Mouse (Mus musculus) G1E (cell line): Measurements from ENCODE around the gene Tpk1. TPM values are rescaled to one million over a fixed set of nuclear protein-coding genes. Genes with fewer than 3 reads are reported as not detected.

Experiments
- ATAC-seq: 2 replicates; pipeline ENCODE4 v1.8.0; 2016; ENCODE audit warnings: mild to moderate bottlenecking; ENCODE audit not compliant: insufficient number of reproducible peaks, poor library complexity, low FRiP score, severe bottlenecking; ENCODE audit errors: extremely low read depth
- DNase-seq: peaks from one replicate; pipeline ENCODE4 v3.0.0; 2012; ENCODE audit warnings: low spot score
- H3K27me3 ChIP-seq: 2 replicates; pipeline ENCODE4 v1.6.1; 2012; ENCODE audit warnings: mild to moderate bottlenecking, low read length, inconsistent platforms; ENCODE audit not compliant: insufficient read depth
- H3K36me3 ChIP-seq: replicated peaks from 2 replicates; pipeline ENCODE3; 2012; ENCODE audit warnings: mild to moderate bottlenecking, inconsistent platforms
- H3K4me1 ChIP-seq: 2 replicates; pipeline ENCODE4 v1.6.1; 2012; ENCODE audit warnings: low read depth, low read length, inconsistent platforms, mixed read lengths; ENCODE audit not compliant: insufficient read depth
- H3K4me3 ChIP-seq: 2 replicates; pipeline ENCODE4 v1.5.1; 2012; ENCODE audit warnings: low read depth, mild to moderate bottlenecking, inconsistent platforms, low read length, moderate library complexity, mixed read lengths
- H3K9me3 ChIP-seq: replicated peaks from 2 replicates; pipeline ENCODE4 v1.6.1; 2012; ENCODE audit warnings: inconsistent platforms
- CTCF ChIP-seq: IDR thresholded peaks from 2 replicates; pipeline ENCODE4 v1.5.1; 2012; ENCODE audit warnings: low read depth, low read length, inconsistent platforms, mixed read lengths
- GATA1 ChIP-seq: IDR thresholded peaks from 2 replicates; pipeline ENCODE4 v1.6.1; 2012; ENCODE audit warnings: borderline replicate concordance, low read length, inconsistent platforms, mixed read lengths
- GATA2 ChIP-seq: IDR thresholded peaks from 2 replicates; pipeline ENCODE4 v1.6.1; 2012; ENCODE audit warnings: low read depth, low read length, inconsistent platforms, borderline replicate concordance
- POLR2AphosphoS5 ChIP-seq: IDR thresholded peaks from 2 replicates; pipeline ENCODE4 v1.6.1; 2012; ENCODE audit warnings: low read depth, low read length, inconsistent platforms; ENCODE audit not compliant: insufficient replicate concordance
- TAL1 ChIP-seq: conservative IDR thresholded peaks from 2 replicates; pipeline ENCODE4 v1.6.1; 2012; ENCODE audit warnings: low read depth, low read length, inconsistent platforms, mixed read lengths
- polyA plus RNA-seq: library from polyadenylated mRNA; stranded (reverse); fragments of >175 nt; gene quantifications from 2 replicates; pipeline ENCODE4 v1.2.3, GENCODE M21; 2012
- total RNA-seq, 2 experiments: library from RNA; stranded (forward) in 1 of 2; stranded (reverse) in 1 of 2; fragments of 200-1000 nt in 1 of 2; fragments of >200 nt in 1 of 2; fragmentation: Nextera tagmentation in 1 of 2; gene quantifications; 2 replicates each; pipeline ENCODE4 v1.2.3; 2014 to 2017

Gene Tpk1
- total and polyA plus RNA-seq, 3 experiments, result 2.0 to 27.5 (median 10.9) TPM

GRCm38 (mm10) chr6:43486691-43487090, 179.4 kb downstream of the Tpk1 start:
- Histone ChIP-seq H3K4me3 (no peak overlapping the region), H3K9me3 (no peaks in the 10 kb centered on the region), H3K4me1 (no peaks in the 10 kb centered on the region), H3K36me3 (no peaks in the 10 kb centered on the region), H3K27me3 (no peaks in the 10 kb centered on the region)
- no peak for DNase-seq
- ATAC-seq, result no peak
- TF ChIP-seq GATA2, result no peak
- TF ChIP-seq GATA1, result no peak
- no peak for TF ChIP-seq TAL1

- no peak for ATAC-seq
Measured at GRCm38 (mm10) chr6:43480687-43481086, 185.4 kb downstream of the Tpk1 start.

GRCm38 (mm10) chr6:43478810-43479209, 187.3 kb downstream of the Tpk1 start:
- Histone ChIP-seq H3K4me1 (no peaks in the 10 kb centered on the region), H3K27me3 (no peaks in the 10 kb centered on the region), H3K36me3 (no peaks in the 10 kb centered on the region), H3K4me3 (no peak overlapping the region), H3K9me3 (no peaks in the 10 kb centered on the region)
- TF ChIP-seq GATA2, result no peak
- no peak for TF ChIP-seq TAL1
- TF ChIP-seq GATA1, result no peak
- no peak for TF ChIP-seq POLR2AphosphoS5
- TF ChIP-seq CTCF, result no peak
- DNase-seq (no peak), ATAC-seq (no peak)

More at GRCm38 (mm10) chr6:43480687-43481086, 185.4 kb downstream of the Tpk1 start:
- H3K4me3 ChIP-seq, result no peak overlapping the region
- no peak for DNase-seq
- no peaks in the 10 kb centered on the region for H3K4me1 ChIP-seq
- no peaks in the 10 kb centered on the region for H3K36me3 ChIP-seq
- H3K9me3 ChIP-seq, result no peaks in the 10 kb centered on the region
- no peaks in the 10 kb centered on the region for H3K27me3 ChIP-seq
- no peak for TF ChIP-seq CTCF
- no peak for TF ChIP-seq GATA2

- DNase-seq, result no peak
- no peaks in the 10 kb centered on the region for H3K4me1 ChIP-seq
- no peak overlapping the region for H3K4me3 ChIP-seq
- H3K9me3 ChIP-seq, result no peaks in the 10 kb centered on the region
- H3K27me3 ChIP-seq, result no peaks in the 10 kb centered on the region
- no peaks in the 10 kb centered on the region for H3K36me3 ChIP-seq
- ATAC-seq, result no peak
- no peak for TF ChIP-seq TAL1
- TF ChIP-seq CTCF, result no peak
- no peak for TF ChIP-seq GATA1
- no peak for TF ChIP-seq POLR2AphosphoS5
- TF ChIP-seq GATA2, result no peak
Measured at GRCm38 (mm10) chr6:43476406-43476805, 189.7 kb downstream of the Tpk1 start.

- Histone ChIP-seq H3K27me3 (no peaks in the 10 kb centered on the region), H3K4me3 (no peak overlapping the region), H3K36me3 (no peaks in the 10 kb centered on the region), H3K9me3 (no peaks in the 10 kb centered on the region), H3K4me1 (no peaks in the 10 kb centered on the region)
- DNase-seq, result no peak
- TF ChIP-seq CTCF (no peak), POLR2AphosphoS5 (no peak), GATA1 (no peak), TAL1 (no peak), GATA2 (no peak)
- no peak for ATAC-seq
Measured at GRCm38 (mm10) chr6:43475921-43476320, 190.2 kb downstream of the Tpk1 start.

GRCm38 (mm10) chr6:43471556-43471955, 194.5 kb downstream of the Tpk1 start:
- DNase-seq, result no peak
- Histone ChIP-seq H3K36me3 (peaks cover 6% of the 10 kb centered on the region), H3K4me3 (no peak overlapping the region), H3K27me3 (no peaks in the 10 kb centered on the region), H3K9me3 (no peaks in the 10 kb centered on the region), H3K4me1 (no peaks in the 10 kb centered on the region)
- ATAC-seq, result no peak
- no peak for TF ChIP-seq POLR2AphosphoS5
- TF ChIP-seq GATA2, result no peak
- no peak for TF ChIP-seq TAL1
- TF ChIP-seq CTCF, result no peak
- TF ChIP-seq GATA1, result no peak

GRCm38 (mm10) chr6:43468821-43469594, 197.1 kb downstream of the Tpk1 start:
- no peaks in the 10 kb centered on the region for H3K9me3 ChIP-seq
- H3K4me3 ChIP-seq, result no peak overlapping the region
- TF ChIP-seq POLR2AphosphoS5 (no peak), GATA2 (no peak), TAL1 (no peak), GATA1 (no peak), CTCF (no peak)
- peaks cover 7% of the 10 kb centered on the region for H3K36me3 ChIP-seq
- DNase-seq (no peak), ATAC-seq (no peak)
- no peaks in the 10 kb centered on the region for H3K4me1 ChIP-seq
- H3K27me3 ChIP-seq, result no peaks in the 10 kb centered on the region
